Mouse (Mus musculus) hindbrain, postnatal 0 days (tissue): Measurements from ENCODE around the gene Kif2a. TPM values are rescaled to one million over a fixed set of nuclear protein-coding genes. Genes with fewer than 3 reads are reported as not detected.

Experiments used
- ATAC-seq: fragments of 200-750 bp; cut with Nextera tagmentation; 2 replicates; pipeline ENCODE4 v1.8.0; 2017; ENCODE audit warnings: mild to moderate bottlenecking, moderate TSS enrichment, moderate library complexity
- DNase-seq: peaks from one replicate; pipeline ENCODE4 v3.0.0-alpha.2; 2015; ENCODE audit warnings: low spot score
- H3K27ac ChIP-seq: fragments of 300-500 bp; sonication (generic); 2 replicates; pipeline ENCODE4 v1.5.1; 2014; ENCODE audit warnings: mild to moderate bottlenecking
- H3K27me3 ChIP-seq: fragments of 300-500 bp; sonication (generic); 2 replicates; pipeline ENCODE4 v1.6.1; 2014; ENCODE audit warnings: low read length, mixed read lengths; ENCODE audit not compliant: insufficient read depth
- H3K36me3 ChIP-seq: fragments of 300-500 bp; sonication (generic); 2 replicates; pipeline ENCODE4 v1.6.1; 2014; ENCODE audit warnings: low read length, mixed read lengths; ENCODE audit not compliant: insufficient read depth
- H3K4me1 ChIP-seq: fragments of 300-500 bp; sonication (generic); 2 replicates; pipeline ENCODE4 v1.6.1; 2014; ENCODE audit warnings: antibody characterized with exemption, low read length, mixed read lengths; ENCODE audit not compliant: insufficient read depth
- H3K4me2 ChIP-seq: fragments of 300-500 bp; sonication (generic); 2 replicates; pipeline ENCODE4 v1.6.1; 2014; ENCODE audit warnings: low read depth, mild to moderate bottlenecking, low read length, moderate library complexity, mixed read lengths
- H3K4me3 ChIP-seq: fragments of 300-500 bp; sonication (generic); 2 replicates; pipeline ENCODE4 v1.5.1; 2014; ENCODE audit warnings: low read length
- H3K9ac ChIP-seq: fragments of 300-500 bp; sonication (generic); replicated peaks from 2 replicates; pipeline ENCODE4 v1.6.1; 2014; ENCODE audit warnings: mild to moderate bottlenecking, low read length, moderate library complexity, mixed read lengths
- H3K9me3 ChIP-seq: fragments of 300-500 bp; sonication (generic); 2 replicates; pipeline ENCODE4 v1.6.1; 2016; ENCODE audit warnings: low read length, mixed read lengths
- CTCF ChIP-seq: IDR thresholded peaks from 2 replicates; pipeline ENCODE4 v1.5.1; 2016; ENCODE audit warnings: antibody characterized with exemption, control low read depth, low read depth
- WGBS: fragments of 180-500 bp; shearing (Covaris S2); extraction: QIAGEN DNeasy Blood & Tissue Kit; methylation state at CpG from one replicate; pipeline ENCODE4 v1.1.7; 2014; 5-methylcytosine and 5-hydroxymethylcytosine counted together
- polyA plus RNA-seq: library from polyadenylated mRNA; unstranded; fragments of >200 nt; fragmentation: Nextera tagmentation; extraction: Ambion mirVana; gene quantifications from 2 replicates; pipeline ENCODE4 v1.2.1, GENCODE M21; 2015
- total RNA-seq: library from RNA; depleted of rRNA; stranded (reverse); fragments of >200 nt; gene quantifications from 2 replicates; pipeline ENCODE4 v1.2.3, GENCODE M21; 2014

The Kif2a gene
- total and polyA plus RNA-seq, 2 experiments from 2014 or later = 23.7 to 102 TPM

DNA sequence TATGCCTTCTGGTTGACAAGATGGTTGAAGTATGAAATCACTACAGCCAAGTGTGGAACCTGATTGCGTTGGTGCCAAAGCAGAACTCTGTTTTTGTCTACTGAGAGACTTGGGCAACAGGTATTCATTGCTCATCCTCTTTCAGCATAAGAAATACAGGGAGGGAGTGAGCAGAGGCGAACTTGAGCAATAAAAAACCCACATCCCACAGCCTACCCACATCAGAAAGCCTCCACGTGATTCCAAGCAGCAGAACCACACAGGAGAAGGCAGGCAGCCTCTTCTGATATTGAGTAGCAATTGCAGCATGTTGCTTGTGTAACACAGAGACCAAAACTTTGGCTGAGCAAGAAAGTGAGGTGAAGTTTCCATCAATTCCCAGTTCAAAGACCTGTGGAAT, 37.5 kb upstream of the Kif2a start:
- H3K36me3 ChIP-seq = no peaks in the 10 kb centered on the region
- no peak for DNase-seq
- no peak overlapping the region for H3K9ac ChIP-seq
- no peak overlapping the region for H3K4me2 ChIP-seq
- H3K27ac ChIP-seq = no peak overlapping the region
- no peak overlapping the region for H3K4me3 ChIP-seq
- no peaks in the 10 kb centered on the region for H3K9me3 ChIP-seq
- WGBS = 82% methylated on average over 3 of the region's 3 CpGs
- H3K27me3 ChIP-seq = no peaks in the 10 kb centered on the region
- no peak for ATAC-seq
- H3K4me1 ChIP-seq = no peaks in the 10 kb centered on the region
- TF ChIP-seq CTCF = no peak

DNA sequence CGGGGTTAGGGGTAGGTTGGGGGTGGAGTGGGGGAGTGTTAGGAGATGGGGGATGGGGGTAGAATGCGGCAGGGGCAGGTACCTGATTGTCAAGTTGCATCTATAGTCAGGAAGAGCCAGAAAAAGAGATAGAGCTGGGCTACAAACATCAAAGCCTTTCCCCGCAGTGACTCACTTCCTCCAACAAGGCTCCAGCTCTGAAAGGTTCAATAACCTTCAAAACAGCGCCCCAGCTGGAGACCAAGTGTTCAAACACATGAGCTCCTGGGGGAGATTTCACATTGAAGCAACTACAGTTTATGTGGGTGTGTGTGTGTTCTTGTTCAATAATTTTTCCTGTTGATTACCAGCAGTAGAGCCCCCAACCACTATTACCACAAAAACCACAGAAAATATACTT, 34.4 kb upstream of the Kif2a start:
- Histone ChIP-seq H3K27me3 (no peaks in the 10 kb centered on the region), H3K4me3 (no peak overlapping the region), H3K36me3 (no peaks in the 10 kb centered on the region), H3K27ac (no peak overlapping the region), H3K9ac (no peak overlapping the region), H3K4me2 (no peak overlapping the region), H3K9me3 (no peaks in the 10 kb centered on the region), H3K4me1 (no peaks in the 10 kb centered on the region)
- no peak for ATAC-seq
- WGBS = 56% methylated on average over 4 of the region's 4 CpGs
- DNase-seq = peak; percentile 30
- TF ChIP-seq CTCF = peak; percentile 14; the same call in 1 of the 2 replicates

DNA sequence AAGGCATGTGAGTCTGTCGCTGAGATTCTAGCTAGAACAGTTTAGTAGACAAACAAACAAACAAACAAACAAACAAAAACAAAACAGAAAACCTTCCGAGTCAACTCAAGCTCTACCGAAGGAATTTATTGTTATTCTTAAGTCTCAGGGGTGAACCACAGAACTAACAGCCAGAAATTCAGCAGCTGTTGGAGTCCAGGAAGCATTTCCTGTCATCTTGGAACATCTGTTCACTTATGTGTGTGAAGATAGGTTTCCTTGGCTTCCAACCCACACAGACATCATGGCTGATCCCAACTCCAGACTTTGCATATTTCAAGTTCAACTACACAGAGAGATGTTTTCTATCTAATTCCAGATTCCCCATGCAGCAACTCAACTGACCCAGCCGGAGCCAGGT, 32.6 kb upstream of the Kif2a start:
- TF ChIP-seq CTCF = no peak

GRCm38 (mm10) chr13:107051342-107051741, 29.4 kb upstream of the Kif2a start:
- Histone ChIP-seq H3K27ac (no peak overlapping the region), H3K9ac (no peak overlapping the region), H3K27me3 (no peaks in the 10 kb centered on the region), H3K9me3 (0 out of 2 replicates have a peak, but pooled peaks cover 5% of the 10 kb centered on the region), H3K4me3 (no peak overlapping the region), H3K4me2 (no peak overlapping the region), H3K4me1 (no peaks in the 10 kb centered on the region), H3K36me3 (no peaks in the 10 kb centered on the region)
- DNase-seq = no peak
- no peak for TF ChIP-seq CTCF
- WGBS = 75% methylated on average over 3 of the region's 3 CpGs
- no peak for ATAC-seq

More for the DNA sequence above, 32.6 kb upstream of the Kif2a start:
- no peak overlapping the region for H3K9ac ChIP-seq
- no peaks in the 10 kb centered on the region for H3K27me3 ChIP-seq
- no peaks in the 10 kb centered on the region for H3K36me3 ChIP-seq
- no peaks in the 10 kb centered on the region for H3K9me3 ChIP-seq
- H3K27ac ChIP-seq = no peak overlapping the region
- no peak overlapping the region for H3K4me3 ChIP-seq
- H3K4me2 ChIP-seq = no peak overlapping the region
- H3K4me1 ChIP-seq = no peaks in the 10 kb centered on the region
- WGBS = 69% methylated on average over 4 of the region's 4 CpGs
- no peak for DNase-seq
- ATAC-seq = no peak

DNA sequence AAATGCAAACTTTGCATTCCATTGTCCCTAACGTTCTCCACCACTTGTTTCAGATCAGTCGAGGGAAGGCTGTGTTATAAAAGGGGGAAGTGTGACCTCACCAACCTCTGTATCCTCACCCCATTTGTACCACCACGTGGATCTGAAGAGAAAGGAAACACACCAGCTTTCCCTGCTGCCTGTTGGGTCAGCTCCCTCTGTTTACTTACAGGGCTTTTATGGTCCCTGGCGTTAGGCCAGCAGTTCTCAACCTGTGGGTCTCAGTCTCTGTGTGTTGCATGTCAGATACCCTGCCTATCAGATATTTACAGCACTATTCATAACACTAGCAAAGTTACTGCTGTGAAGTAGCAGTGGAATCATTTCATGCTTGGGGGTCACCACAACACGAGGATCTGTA, 22.3 kb upstream of the Kif2a start:
- H3K27me3 ChIP-seq = no peaks in the 10 kb centered on the region
- DNase-seq (no peak), ATAC-seq (no peak)
- H3K4me1 ChIP-seq = no peaks in the 10 kb centered on the region
- 46% methylated on average over 5 of the region's 5 CpGs for WGBS
- no peak overlapping the region for H3K9ac ChIP-seq
- H3K27ac ChIP-seq = no peak overlapping the region
- no peak overlapping the region for H3K4me3 ChIP-seq
- H3K4me2 ChIP-seq = no peak overlapping the region
- H3K9me3 ChIP-seq = 0 out of 2 replicates have a peak, but pooled peaks cover 5% of the 10 kb centered on the region
- H3K36me3 ChIP-seq = no peaks in the 10 kb centered on the region
- TF ChIP-seq CTCF = no peak

DNA sequence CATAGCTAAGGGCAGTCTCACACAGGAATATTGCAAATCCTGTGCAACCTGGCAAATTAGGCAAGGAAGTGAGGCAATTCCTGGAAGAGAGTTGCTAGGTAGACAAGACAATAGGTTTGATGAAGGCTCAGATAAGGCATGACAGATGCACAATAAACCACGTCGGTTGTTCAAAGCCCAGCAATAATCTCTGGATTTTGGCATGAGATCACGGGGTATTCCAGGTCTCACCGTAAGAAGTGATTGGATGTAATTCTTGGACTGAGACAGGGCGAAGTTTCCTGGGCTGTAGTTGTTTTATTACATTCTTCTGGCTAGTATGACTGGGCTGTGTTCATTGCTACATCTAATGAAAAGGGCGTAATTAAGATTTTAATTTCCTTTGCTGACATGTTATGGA, 20.6 kb upstream of the Kif2a start:
- no peak overlapping the region for H3K4me3 ChIP-seq
- H3K9me3 ChIP-seq = 0 out of 2 replicates have a peak, but pooled peaks cover 5% of the 10 kb centered on the region
- DNase-seq = no peak
- 71% methylated on average over 6 of the region's 6 CpGs for WGBS
- no peaks in the 10 kb centered on the region for H3K36me3 ChIP-seq
- H3K9ac ChIP-seq = no peak overlapping the region
- no peaks in the 10 kb centered on the region for H3K4me1 ChIP-seq
- H3K27me3 ChIP-seq = no peaks in the 10 kb centered on the region
- no peak for TF ChIP-seq CTCF
- no peak for ATAC-seq
- H3K27ac ChIP-seq = no peak overlapping the region
- no peak overlapping the region for H3K4me2 ChIP-seq

DNA sequence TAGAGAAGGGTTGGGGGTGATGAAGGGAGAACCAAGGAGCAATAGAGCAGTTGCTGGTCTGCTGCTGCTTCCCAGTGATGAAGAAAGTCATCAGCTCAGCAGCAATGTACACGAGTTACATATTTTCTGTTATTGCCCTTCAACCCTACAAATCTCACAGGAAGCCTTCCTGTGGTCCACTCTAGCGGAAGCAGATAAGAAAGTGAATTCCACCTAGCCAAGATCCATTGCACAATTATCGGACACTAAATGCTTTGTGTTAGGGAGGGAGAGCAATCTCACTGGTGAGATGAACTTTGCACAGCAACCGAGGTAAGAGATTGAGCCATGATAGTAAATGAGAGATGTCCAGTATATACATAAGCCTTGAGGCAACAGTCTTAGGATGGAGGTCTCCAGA, 17.6 kb upstream of the Kif2a start:
- no peaks in the 10 kb centered on the region for H3K36me3 ChIP-seq
- no peak overlapping the region for H3K4me3 ChIP-seq
- DNase-seq (no peak), ATAC-seq (no peak)
- H3K27ac ChIP-seq = no peak overlapping the region
- no peaks in the 10 kb centered on the region for H3K4me1 ChIP-seq
- H3K27me3 ChIP-seq = no peaks in the 10 kb centered on the region
- no peak for TF ChIP-seq CTCF
- no peak overlapping the region for H3K9ac ChIP-seq
- H3K9me3 ChIP-seq = no peaks in the 10 kb centered on the region
- no peak overlapping the region for H3K4me2 ChIP-seq
- 75% methylated on average over 4 of the region's 4 CpGs for WGBS
